Comparison of ENCODE assay signal across 23 mouse cellular contexts in the genomic region with DNA sequence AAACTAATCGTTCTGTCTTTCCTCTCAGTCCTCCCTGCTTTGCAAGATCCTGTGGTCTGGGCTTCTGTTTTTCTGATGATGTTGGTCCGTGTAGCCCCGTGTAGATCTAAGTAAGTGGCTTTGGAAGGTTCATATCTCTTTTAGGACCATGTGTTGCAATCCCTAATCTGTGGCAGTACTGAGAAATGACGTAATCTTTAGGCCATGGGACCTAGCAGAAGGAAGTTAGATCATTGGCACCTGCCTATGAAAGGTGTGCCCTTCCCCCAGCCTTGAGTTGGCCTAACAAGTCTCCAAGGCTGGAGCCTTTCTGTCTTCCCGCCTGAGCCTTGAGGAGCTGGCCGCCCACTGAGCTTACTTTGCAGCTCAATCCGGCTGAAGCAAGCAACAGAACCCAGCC. TPM values are rescaled to one million over a fixed set of nuclear protein-coding genes. Genes with fewer than 3 reads are reported as not detected.
DNase-seq lines count a peak whose midpoint lies in the region; ATAC-seq and TF ChIP-seq lines count a peak whose summit lies in the region.
"Had no signal": no experiment of that assay in that cellular context is flagged by ENCODE, and none has a peak within 500 bp of the region (broad histone marks: within the 10 kb centered on the region; RNA-seq: fewer than 3 reads in every experiment).

No protein-coding gene starts in this region.

- H3K36me3 ChIP-seq in MEL (ENCODE audit: control insufficient read depth in 1 of 2, insufficient read depth in 2 of 2, low read length in 2 of 2), result peaks cover 0 to 7% of the 10 kb centered on the region in 2 experiments; a peak in 1 of 4 replicates
- no peaks in the 10 kb centered on the region for H3K36me3 ChIP-seq in stomach, embryonic 16.5 days (ENCODE audit: control insufficient read depth, insufficient read depth, low read length)
- H3K36me3 ChIP-seq: embryonic facial prominence, embryonic 15.5 days; forebrain, embryonic 10.5 days; G1E; heart, embryonic 13.5 days; hindbrain, embryonic 15.5 days had no signal

- no peaks in the 10 kb centered on the region for H3K9me3 ChIP-seq in MEL (replicated peaks; ENCODE audit: insufficient read depth, low read length)
- no peaks in the 10 kb centered on the region for H3K9me3 ChIP-seq in stomach, embryonic 16.5 days (replicated peaks; ENCODE audit: control insufficient read depth, low read length)
- H3K9me3 ChIP-seq: embryonic facial prominence, embryonic 15.5 days; forebrain, embryonic 10.5 days; G1E; heart, embryonic 13.5 days; hindbrain, embryonic 15.5 days had no signal

- no peak overlapping the region for H3K9ac ChIP-seq in MEL (ENCODE audit: control insufficient read depth, low read depth, low read length, poor library complexity, severe bottlenecking)
- H3K9ac ChIP-seq in stomach, embryonic 16.5 days (ENCODE audit: low read length), result 0 out of 2 replicates have a peak overlapping the region, but pooled peaks have one; percentile 15
- H3K9ac ChIP-seq: embryonic facial prominence, embryonic 15.5 days; hindbrain, embryonic 15.5 days had no signal

- H3K27ac ChIP-seq in MEL (ENCODE audit: control insufficient read depth, low read depth, low read length), result no peak overlapping the region
- no peak overlapping the region for H3K27ac ChIP-seq in stomach, embryonic 16.5 days (ENCODE audit: low read length)
- H3K27ac ChIP-seq in left cerebral cortex, adult 2 months, result no peak overlapping the region
- H3K27ac ChIP-seq: embryonic facial prominence, embryonic 15.5 days; forebrain, embryonic 10.5 days; gastrocnemius, adult 2 months; heart, embryonic 13.5 days; hindbrain, embryonic 15.5 days had no signal

- WGBS in stomach, embryonic 16.5 days, result 52% methylated on average over 7 of the region's 7 CpGs

- peaks cover 0 to 6% of the 10 kb centered on the region in 2 experiments; a peak in 3 of 4 replicates for H3K4me1 ChIP-seq in MEL (ENCODE audit: control insufficient read depth in 1 of 2, insufficient read depth in 2 of 2, low read length in 2 of 2)
- H3K4me1 ChIP-seq in stomach, embryonic 16.5 days (ENCODE audit: control insufficient read depth, insufficient read depth, low read length), result no peaks in the 10 kb centered on the region
- H3K4me1 ChIP-seq: forebrain, embryonic 10.5 days had no signal

- no peak for ATAC-seq in stomach, embryonic 16.5 days (ENCODE audit: insufficient read depth, low FRiP score)
- ATAC-seq: forebrain, embryonic 14.5 days had no signal

- no peak overlapping the region for H3K4me3 ChIP-seq in MEL (ENCODE audit: control insufficient read depth in 1 of 2, insufficient read depth in 1 of 2, low read depth in 2 of 2, low read length in 2 of 2)
- H3K4me3 ChIP-seq in stomach, embryonic 16.5 days (replicated peaks; ENCODE audit: low read length), result no peak overlapping the region
- H3K4me3 ChIP-seq in left cerebral cortex, adult 2 months, result no peak overlapping the region
- H3K4me3 ChIP-seq: embryonic facial prominence, embryonic 15.5 days; erythroblast, embryonic 14.5 days; forebrain, embryonic 10.5 days; gastrocnemius, adult 2 months; heart, embryonic 13.5 days; hindbrain, embryonic 15.5 days had no signal

- DNase-seq in lung, adult 18-20 months, result peak; percentile 27 to 48
- DNase-seq in lung, postnatal 4 days, result no peak
- peak; percentile 24 for DNase-seq in 416B (ENCODE audit: low read depth)
- DNase-seq in MEL (ENCODE audit: low read depth, low spot score), result no peak
- DNase-seq in left cerebral cortex, adult 2 months (ENCODE audit: extremely low spot score in 1 of 2, low spot score in 2 of 2), result no peak
- no peak for DNase-seq in thymus, postnatal 14 days
- DNase-seq: adrenal gland, adult 2 months; adrenal gland, postnatal 25 days; cerebellum, postnatal 14 days; embryo, embryonic 11 days; gastrocnemius, adult 2 months; gastrocnemius, postnatal 25 days; heart, postnatal 36 days had no signal

- H3K27me3 ChIP-seq in MEL (ENCODE audit: control insufficient read depth in 1 of 2, insufficient read depth in 2 of 2, low read length in 2 of 2), result no peaks in the 10 kb centered on the region
- H3K27me3 ChIP-seq in stomach, embryonic 16.5 days (ENCODE audit: control insufficient read depth, insufficient read depth, low read length), result no peaks in the 10 kb centered on the region
- H3K27me3 ChIP-seq: embryonic facial prominence, embryonic 15.5 days; hindbrain, embryonic 15.5 days had no signal

- TF ChIP-seq RAD21 in MEL (IDR thresholded peaks at IDR 0.05; ENCODE audit: low read depth, low read length), result no peak

- TF ChIP-seq EP300 in MEL (IDR thresholded peaks at IDR 0.05; ENCODE audit: low read depth in 1 of 2, low read length in 2 of 2), result no peak

- no peak for TF ChIP-seq CTCF in MEL (IDR thresholded peaks at IDR 0.05 in 2 of 3, conservative IDR thresholded peaks at IDR 0.05 in 1 of 3; ENCODE audit: control insufficient read depth in 1 of 3, insufficient read depth in 1 of 3, low read depth in 2 of 3, low read length in 3 of 3, poor library complexity in 1 of 3, severe bottlenecking in 1 of 3)
- no peak for TF ChIP-seq CTCF in left cerebral cortex, adult 2 months (IDR thresholded peaks at IDR 0.05)

- H3K79me2 ChIP-seq in MEL (ENCODE audit: control insufficient read depth, insufficient read depth, low read length, poor library complexity), result no peaks in the 10 kb centered on the region; the same call in 1 of the 2 replicates

- no peak overlapping the region for H3K4me2 ChIP-seq in stomach, embryonic 16.5 days (ENCODE audit: low read depth, low read length)
- H3K4me2 ChIP-seq: embryonic facial prominence, embryonic 15.5 days; heart, embryonic 13.5 days; hindbrain, embryonic 15.5 days had no signal

- no peak for TF ChIP-seq POLR2A in MEL (IDR thresholded peaks at IDR 0.05; ENCODE audit: control insufficient read depth in 1 of 2, insufficient read depth in 1 of 2, low read depth in 1 of 2, low read length in 2 of 2, poor library complexity in 1 of 2)

- intact Hi-C loops in left cerebral cortex, adult 2 months (cut with DNase I), result no loop called here

TF ChIP-seq in MEL, 35 proteins besides CTCF, POLR2A, EP300 and RAD21:
- TF ChIP-seq CHD1 (IDR thresholded peaks at IDR 0.05; ENCODE audit: low read depth, low read length), result no peak
- no peak for TF ChIP-seq ZC3H11A (IDR thresholded peaks at IDR 0.05; ENCODE audit: low read depth, low read length)
- no peak for TF ChIP-seq POLR2AphosphoS2 (IDR thresholded peaks at IDR 0.05; ENCODE audit: low read length)
- peak; percentile 65 for TF ChIP-seq ETS1 (IDR thresholded peaks at IDR 0.05; ENCODE audit: low read depth, low read length)
- no peak for TF ChIP-seq TBP (IDR thresholded peaks at IDR 0.05; ENCODE audit: low read depth, low read length)

RNA-seq across cellular contexts. Expression of gene Slc47a1, which starts 33.7 kb away (rescaled TPM):
- total RNA-seq in MEL (2012; rRNA removed), result 0.04 TPM in 1 of 2 replicates, not detected in the other
- not detected for polyA plus RNA-seq in MEL (2012; ENCODE audit: insufficient read depth in 1 of 2, insufficient read length in 2 of 2, low read depth in 1 of 2, low replicate concordance in 2 of 2, missing spikeins in 1 of 2)
- 2.2 and 3.8 TPM in 2 replicates for polyA plus RNA-seq in stomach, embryonic 16.5 days (2015; fragmentation: Nextera tagmentation; extraction: Ambion mirVana)
- total RNA-seq in left cerebral cortex, adult 2 months (2021), result 1 to 10 TPM; 1.4 to 2.3 TPM
- total RNA-seq: common myeloid progenitor, adult 5-6 weeks had no signal
- polyA plus RNA-seq: erythroblast, embryonic 14.5 days; forebrain, embryonic 14.5 days; G1E had no signal

RNA-seq across cellular contexts. Expression of gene Rnf112, which starts 42.1 kb away (rescaled TPM):
- total RNA-seq in MEL (2012; rRNA removed), result not detected in 2 replicates
- not detected for polyA plus RNA-seq in MEL (2012; ENCODE audit: insufficient read depth in 1 of 2, insufficient read length in 2 of 2, low read depth in 1 of 2, low replicate concordance in 2 of 2, missing spikeins in 1 of 2)
- 2.2 and 2.4 TPM in 2 replicates for polyA plus RNA-seq in stomach, embryonic 16.5 days (2015; fragmentation: Nextera tagmentation; extraction: Ambion mirVana)
- total RNA-seq in left cerebral cortex, adult 2 months (2021), result 100 to 1,000 TPM; 328 to 336 TPM
- total RNA-seq: common myeloid progenitor, adult 5-6 weeks; heart, postnatal 36 days had no signal
- polyA plus RNA-seq: erythroblast, embryonic 14.5 days; G1E; heart, postnatal 0 days had no signal

Comparison
In these comparisons a context has a peak if more than half of its experiments do, and no peak if none do; other contexts are left out.
1. DNase-seq: peak in lung, adult 18-20 months (2 of 2) and 416B (single experiment); none in lung, postnatal 4 days (0 of 2), MEL (single experiment), left cerebral cortex, adult 2 months (0 of 2) and thymus, postnatal 14 days (single experiment).
2. RNA of gene Rnf112, which starts 42.1 kb away (total RNA-seq): 328 to 336 TPM in left cerebral cortex, adult 2 months; not detected in MEL; every median in the first group is over 100 times any median in the second.